Mouse (Mus musculus) liver, adult (tissue): ENCODE results near the gene Armc7.

Experiments
- GATA4 ChIP-seq: IDR thresholded peaks from 2 replicates; pipeline ENCODE4 v1.6.1; 2014; ENCODE audit warnings: mild to moderate bottlenecking, low read length; ENCODE audit not compliant: insufficient replicate concordance

The Armc7 gene

GRCm38 (mm10) chr11:115512407-115513183 is 37.1 kb downstream of the Armc7 start:
- no peak; the same call in 1 of the 2 replicates for TF ChIP-seq GATA4

DNA sequence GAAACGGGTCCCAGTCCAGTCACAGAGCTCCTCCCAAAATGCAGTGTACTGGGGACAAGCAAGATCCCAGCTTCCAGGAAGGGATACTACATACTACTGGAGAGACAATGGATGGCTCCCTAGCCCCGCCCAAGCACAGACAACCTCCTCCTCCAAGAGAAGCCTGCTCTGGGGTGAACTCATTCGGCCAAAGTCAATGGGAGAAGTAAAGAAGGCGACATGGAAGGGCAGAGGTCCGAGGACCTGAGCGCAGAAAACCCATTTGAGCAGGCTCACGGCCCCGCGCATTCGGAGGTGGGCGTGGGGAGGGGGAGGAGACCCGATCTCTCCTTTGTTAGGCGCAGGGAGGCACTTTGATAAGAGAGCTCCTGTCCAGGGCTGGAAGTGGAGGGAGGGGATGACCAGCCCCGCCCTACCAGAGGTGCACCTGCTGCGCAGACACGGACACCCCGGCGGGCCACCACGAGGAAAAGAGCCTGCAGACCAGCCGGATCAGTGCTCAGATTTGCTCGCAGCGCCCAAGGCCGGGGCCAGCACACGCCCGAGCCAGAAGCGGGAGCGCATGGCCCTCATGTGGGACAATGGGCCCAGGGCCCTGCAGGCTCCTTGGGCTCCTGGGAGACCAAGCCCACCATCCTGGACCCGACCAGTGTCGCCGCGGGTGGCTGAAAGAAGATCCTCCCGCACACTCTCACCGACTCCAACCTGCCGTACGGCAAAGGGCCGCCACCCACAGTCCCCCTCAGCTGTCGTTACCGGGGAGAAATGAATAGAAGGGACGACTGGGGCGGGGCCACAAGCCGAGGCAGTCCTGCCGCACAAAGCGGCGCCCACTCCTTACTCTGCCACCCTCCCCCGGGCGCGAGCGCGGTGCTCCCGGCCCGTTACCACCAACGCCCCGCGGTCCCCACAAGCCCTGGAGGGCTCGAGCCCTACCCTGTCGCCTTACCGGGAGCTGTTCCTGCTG is 38.1 kb downstream of the Armc7 start:
- TF ChIP-seq GATA4: no peak

DNA sequence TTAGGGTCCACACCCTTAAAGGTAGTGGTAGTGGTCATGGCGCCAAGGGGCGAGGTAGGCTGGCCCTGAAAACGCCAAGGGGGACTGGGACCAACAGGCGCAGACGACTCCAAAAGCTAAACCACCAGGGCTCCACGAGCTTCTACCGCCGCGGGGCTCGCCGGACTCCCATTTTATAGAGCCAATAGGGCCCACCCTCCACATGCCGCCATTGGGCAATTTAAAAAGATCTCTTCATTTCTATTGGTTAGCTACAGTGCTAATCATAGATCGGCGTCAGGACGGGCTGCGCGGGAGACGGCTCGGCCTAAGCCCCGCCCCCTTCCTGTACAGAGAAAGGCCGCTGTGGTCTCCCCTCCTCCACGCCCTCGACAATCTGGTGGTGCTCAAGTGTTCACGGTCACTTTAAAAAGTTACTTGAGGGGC is 38.8 kb downstream of the Armc7 start, which contains the start of gene Jpt1:
TSS of gene Jpt1 (minus strand) at position 150 of the 426 bp plus-strand sequence.
- TF ChIP-seq GATA4: no peak; the same call in 1 of the 2 replicates

DNA sequence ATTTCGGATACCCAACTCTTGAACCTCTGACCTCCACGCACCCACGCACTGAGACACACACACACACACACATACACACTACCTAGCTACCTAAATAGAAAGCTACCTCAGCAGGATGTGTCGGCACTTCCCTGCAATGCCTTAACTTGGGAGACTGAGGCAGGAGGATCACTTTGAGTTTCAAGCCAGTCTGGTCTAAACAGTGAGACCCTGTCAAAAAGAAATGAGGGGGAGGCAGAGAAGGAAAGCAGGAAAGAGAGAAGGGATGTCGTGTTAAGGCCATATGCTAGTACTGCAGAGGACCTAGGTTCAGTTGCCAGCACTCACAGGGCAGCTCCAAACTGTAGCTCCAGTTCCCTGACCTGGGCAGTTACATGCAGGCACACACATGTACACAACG is 39.6 kb downstream of the Armc7 start:
- no peak for TF ChIP-seq GATA4

- TF ChIP-seq GATA4: no peak
These were observed 41.5 kb downstream of the Armc7 start for GRCm38 (mm10) chr11:115516942-115517341.

- no peak for TF ChIP-seq GATA4
These were observed 43.2 kb downstream of the Armc7 start for GRCm38 (mm10) chr11:115518693-115519092.

DNA sequence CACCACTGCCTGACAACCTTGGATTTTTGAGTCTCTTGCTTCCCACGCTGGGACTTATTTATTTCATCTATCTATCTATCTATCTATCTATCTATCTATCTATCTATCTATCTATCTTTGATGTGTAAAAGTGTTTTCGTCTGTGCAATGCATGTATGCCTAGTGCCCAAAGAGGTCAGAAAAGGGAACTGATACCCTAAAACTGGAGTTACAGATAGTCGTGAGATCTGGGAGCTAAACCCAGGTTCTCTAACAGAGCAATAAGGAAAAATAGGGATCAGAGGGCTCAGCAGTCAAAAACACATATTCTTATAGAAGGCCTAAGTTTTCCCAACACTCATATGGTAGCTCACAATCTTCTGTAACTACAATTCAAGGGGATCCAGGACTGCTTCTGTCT is 44.1 kb downstream of the Armc7 start:
- no peak for TF ChIP-seq GATA4

DNA sequence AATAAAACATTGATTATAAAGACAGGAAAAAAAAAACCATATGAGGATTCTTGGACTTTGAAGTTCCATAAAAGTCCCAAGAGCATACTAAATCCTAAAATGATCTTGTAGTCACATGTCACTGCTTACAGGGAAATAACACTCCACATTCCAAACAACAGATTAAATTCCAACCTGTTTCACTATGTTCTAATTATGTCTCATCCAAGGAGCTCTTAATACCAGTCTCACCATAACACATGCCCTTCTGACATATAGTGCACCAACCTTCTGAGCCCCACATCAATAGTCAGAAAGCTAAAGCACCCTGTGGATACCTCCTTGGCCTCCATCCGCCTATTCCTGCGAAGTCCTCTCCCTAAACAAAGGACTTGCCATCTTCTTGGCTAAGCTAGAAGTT is 44.8 kb downstream of the Armc7 start:
- TF ChIP-seq GATA4: no peak

- no peak for TF ChIP-seq GATA4
These were observed 45.6 kb downstream of the Armc7 start for GRCm38 (mm10) chr11:115521080-115521479.

GRCm38 (mm10) chr11:115522238-115522637 is 46.8 kb downstream of the Armc7 start:
- TF ChIP-seq GATA4: no peak

- no peak for TF ChIP-seq GATA4
These were observed 47.2 kb downstream of the Armc7 start for GRCm38 (mm10) chr11:115522703-115523102.

GRCm38 (mm10) chr11:115534759-115535371 is 59.4 kb downstream of the Armc7 start:
- TF ChIP-seq GATA4: no peak

DNA sequence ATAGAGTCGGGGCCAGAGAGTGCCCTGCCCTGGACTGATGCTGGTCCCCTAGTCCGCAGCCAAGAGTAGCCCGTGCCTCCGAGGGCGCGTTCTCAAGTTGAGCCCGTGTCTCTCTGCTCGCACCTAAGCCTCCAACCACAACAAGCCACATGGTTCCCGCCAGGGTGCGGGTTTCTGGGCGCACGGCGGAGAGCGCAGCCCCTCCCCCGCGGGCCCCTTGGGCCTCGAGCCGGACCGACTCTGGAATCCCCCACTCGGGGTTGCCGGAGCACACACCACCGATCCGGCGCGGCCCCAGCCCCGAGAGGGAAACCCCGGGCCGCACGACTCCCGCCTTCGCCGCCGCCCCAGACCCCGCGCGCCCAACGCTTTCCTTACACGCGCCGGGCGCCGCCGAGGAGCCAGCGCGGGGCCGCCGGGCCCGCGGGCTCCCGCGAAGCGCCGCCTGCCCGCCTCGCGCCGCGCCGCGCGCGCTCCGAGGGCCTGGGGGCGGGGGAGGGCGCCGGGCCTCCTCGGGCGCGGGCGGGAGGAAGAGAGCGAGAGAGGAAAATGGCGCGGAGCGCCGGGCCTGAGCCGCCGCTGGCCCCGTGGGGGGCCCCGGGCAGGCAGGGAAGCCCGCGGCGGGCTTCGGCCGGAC is 60.1 kb downstream of the Armc7 start:
- no peak for TF ChIP-seq GATA4

- TF ChIP-seq GATA4: no peak
These were observed 60.7 kb downstream of the Armc7 start, which contains the start of gene Sumo2 for GRCm38 (mm10) chr11:115536038-115536681. Sumo2 (minus strand) TSS chr11:115536276.
